Mouse (Mus musculus): ENCODE measurements around the gene Thoc3. TPM values are rescaled to one million over a fixed set of nuclear protein-coding genes. Genes with fewer than 3 reads are reported as not detected.
A peak's percentile ranks its signal among the peaks of the same experiment; 100 is the strongest.
"Not testable (repeated sequence)": the region's sequence is repeated elsewhere in the genome, so short reads cannot be mapped to it uniquely, and the experiment has no call there.

Thoc3 gene
- 90.2 and 91.4 TPM in 2 replicates for polyA plus RNA-seq (2015; fragmentation: Nextera tagmentation; extraction: Ambion mirVana)

- DNase-seq (ENCODE audit: low spot score): peak; percentile 91
Observed at GRCm38 (mm10) chr13:54468098-54469011, at the start of gene Thoc3. Gene Thoc3, minus strand, starts transcription at chr13:54468849.

- no peak for DNase-seq (ENCODE audit: low spot score)
Observed at GRCm38 (mm10) chr13:54505920-54506319, 37.3 kb upstream of the Thoc3 start.

DNA sequence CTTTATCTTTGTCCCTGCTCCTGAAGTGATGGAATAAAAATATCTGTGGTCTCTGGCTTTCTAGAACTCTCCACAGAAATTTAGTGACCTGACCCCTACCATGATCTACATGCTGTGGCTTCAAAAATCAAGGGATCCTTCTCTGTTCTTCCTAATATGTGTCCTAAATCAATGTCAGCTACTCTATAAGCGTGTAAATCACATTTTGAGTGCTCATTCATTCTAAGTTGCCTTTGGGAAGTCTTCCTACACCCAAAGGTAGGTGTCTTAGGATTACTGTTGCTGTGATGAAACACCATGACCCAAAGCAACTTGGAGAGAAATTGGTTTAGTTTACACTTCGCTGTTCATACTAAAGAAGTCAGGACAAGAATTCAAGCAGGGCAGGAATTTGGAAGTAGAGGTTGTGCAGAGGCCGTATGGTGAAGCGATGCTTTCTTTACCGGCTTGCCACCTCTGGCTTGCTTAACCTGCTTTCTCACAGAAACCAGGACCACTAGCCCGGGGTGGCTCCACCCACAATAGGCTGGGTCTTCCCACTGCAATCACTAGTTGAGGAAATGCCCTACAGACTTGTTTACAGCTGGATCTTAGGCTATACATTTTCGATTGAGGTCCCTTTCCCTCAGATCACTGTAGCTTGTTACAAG lies 36.1 kb upstream of the Thoc3 start:
- DNase-seq (ENCODE audit: low spot score): peak; percentile 12

DNA sequence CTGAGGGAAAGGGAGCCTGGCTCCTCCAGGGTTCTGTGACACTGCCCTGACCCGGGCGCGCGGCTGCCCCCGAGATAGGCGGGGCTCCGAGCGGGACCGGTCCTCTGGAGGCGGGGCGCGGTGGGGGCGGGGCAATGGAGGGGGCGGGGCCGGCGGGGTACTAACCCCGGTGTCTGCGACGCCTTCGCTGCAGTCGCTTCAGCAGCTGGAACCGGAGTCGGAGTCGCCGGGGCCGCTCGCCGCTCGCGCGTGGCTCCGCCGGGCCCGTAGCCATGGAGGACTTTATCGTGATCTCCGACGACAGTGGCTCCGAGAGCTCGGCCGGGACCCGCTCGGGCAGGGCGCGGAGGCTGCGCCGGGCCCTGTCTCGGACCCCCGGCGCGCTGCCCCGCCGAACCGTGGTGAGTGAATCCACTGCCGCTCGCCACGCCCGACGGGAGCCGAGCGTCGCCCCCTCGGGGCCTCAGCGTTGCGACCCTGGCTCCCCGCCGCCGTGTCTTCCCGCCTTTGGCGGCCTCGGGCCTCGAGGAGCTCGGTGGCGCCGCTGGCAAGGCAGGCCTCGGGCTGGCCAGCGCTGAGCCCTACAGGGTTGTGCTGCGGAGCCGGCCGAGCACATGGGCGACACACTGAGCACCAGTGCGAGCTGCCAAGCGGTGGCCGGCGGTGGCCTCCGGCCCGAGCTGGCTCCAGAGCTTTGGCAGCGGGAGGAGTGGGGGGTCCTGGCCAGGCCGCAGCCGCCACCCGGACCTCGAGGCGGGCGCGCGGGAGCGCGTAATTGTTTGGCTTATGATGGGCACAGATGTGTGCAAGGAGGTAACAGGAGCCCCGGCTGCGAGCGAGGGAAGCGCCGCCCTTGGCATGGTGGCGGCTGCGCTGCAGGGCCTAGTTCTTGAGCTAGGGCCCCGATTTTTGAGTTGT lies 35.2 kb upstream of the Thoc3 start, which contains the start of gene Simc1:
Gene Simc1 (plus strand): TSS at position 176 of the 918 bp plus-strand sequence.
- peak; percentile 73 for DNase-seq (ENCODE audit: low spot score)

- no peak for DNase-seq (ENCODE audit: low spot score)
Observed at GRCm38 (mm10) chr13:54503278-54503603, 34.6 kb upstream of the Thoc3 start.

DNA sequence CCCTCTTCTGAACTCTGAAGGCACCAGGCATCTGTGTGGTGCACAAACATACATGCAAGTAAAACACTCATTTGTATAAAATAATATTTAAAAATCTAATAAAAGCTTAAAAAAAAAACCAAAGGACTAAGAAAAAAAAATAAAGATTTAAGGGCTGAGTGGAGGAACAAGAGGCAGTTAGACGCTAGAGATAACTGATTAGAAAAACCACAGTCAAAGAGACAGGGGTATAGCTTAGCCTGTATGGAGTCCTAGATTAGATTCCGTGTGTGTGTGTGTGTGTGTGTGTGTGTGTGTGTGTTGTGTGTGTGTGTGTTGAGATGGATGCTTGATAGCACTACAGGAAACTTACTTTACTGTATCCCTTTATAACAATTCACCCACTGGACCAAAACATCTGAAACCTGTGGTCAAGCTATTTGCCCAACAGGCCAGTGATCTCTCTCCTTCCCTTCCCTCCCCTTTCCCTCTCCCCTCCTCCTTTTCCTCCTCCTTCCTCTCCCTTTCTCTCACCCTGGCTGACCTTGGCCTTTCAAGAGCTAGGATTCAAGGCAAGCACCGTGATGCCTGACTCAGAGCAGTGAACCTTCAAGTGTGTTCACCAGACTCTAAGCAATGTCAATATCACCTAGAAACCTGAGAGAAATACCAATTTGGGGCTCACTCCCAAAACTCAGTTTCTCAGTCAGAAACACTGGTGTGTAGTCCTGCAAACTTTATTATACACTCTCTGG lies 33.5 kb upstream of the Thoc3 start:
- no peak for DNase-seq (ENCODE audit: low spot score)

GRCm38 (mm10) chr13:54501352-54501751 lies 32.7 kb upstream of the Thoc3 start:
- no peak for DNase-seq (ENCODE audit: low spot score)

DNA sequence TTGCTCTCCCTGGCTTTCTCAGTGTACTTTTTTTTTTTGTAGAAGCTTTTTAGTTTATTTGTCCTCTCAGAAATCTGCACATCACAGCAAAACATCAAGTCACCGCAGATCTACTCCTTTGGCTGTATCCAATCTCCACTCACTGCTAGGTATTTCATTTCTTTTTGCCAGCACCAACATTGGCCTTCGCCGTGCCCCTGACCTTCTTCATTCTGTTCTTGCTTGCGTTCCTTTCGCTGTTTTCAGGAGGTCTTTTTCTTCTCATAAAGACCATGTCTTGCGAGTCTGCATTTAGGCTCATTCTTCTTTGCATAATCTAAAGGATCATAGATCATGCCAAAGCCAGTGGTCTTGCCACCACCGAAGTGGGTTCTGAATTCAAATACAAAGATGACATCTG lies 30.9 kb upstream of the Thoc3 start:
- not testable (repeated sequence) for DNase-seq (ENCODE audit: low spot score)

- DNase-seq (ENCODE audit: low spot score): no peak
Observed at GRCm38 (mm10) chr13:54491381-54491780, 22.7 kb upstream of the Thoc3 start.

DNA sequence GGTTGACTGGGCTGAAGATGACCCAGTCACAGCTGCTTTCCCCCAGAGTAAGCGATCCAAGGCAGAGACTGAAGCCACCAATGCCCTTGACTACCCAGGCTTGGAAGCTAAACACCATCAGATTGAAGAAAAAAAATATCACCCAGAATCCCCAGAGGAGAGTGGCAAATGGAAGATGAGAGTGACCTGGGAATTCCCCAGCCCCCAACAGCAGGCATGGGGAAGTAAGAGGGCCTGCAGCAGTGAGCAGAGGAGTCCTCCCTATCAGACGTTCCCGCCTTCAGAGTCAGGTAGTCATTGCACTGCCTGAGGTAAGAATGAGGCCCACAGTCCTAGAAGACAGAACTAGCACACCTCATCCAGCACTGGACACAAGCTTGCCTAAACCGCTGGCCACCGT lies 21.8 kb upstream of the Thoc3 start:
- DNase-seq (ENCODE audit: low spot score): no peak

- DNase-seq (ENCODE audit: low spot score): no peak
Observed at GRCm38 (mm10) chr13:54481498-54481897, 12.8 kb upstream of the Thoc3 start.

DNA sequence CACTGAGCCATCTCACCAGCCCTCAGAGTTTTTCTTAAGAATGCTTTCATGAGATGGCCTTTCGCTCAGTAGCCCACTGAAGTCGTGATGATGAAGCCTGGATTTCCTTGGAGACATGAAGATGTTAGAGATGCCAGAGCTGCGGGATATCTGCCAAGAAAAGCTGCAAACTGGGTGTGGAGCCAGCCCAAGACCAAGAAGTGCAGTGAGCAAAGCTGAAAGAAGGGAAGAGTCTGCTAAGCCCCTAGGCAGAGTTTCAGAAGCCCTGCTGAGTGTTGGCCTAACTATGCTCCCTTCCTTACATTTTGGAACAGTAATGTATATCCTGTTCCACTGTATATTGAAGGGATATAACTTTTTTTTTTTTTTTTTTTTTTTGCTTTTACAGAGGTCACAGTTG lies 10.6 kb upstream of the Thoc3 start:
- no peak for DNase-seq (ENCODE audit: low spot score)

- no peak for DNase-seq (ENCODE audit: low spot score)
Observed at GRCm38 (mm10) chr13:54475702-54476101, 7.1 kb upstream of the Thoc3 start.

GRCm38 (mm10) chr13:54474996-54475395 lies 6.3 kb upstream of the Thoc3 start:
- DNase-seq (ENCODE audit: low spot score): no peak

GRCm38 (mm10) chr13:54471967-54472366 lies 3.3 kb upstream of the Thoc3 start:
- no peak for DNase-seq (ENCODE audit: low spot score)

GRCm38 (mm10) chr13:54469012-54469354 lies 334 bp upstream of the Thoc3 start:
- no peak for DNase-seq (ENCODE audit: low spot score)

DNA sequence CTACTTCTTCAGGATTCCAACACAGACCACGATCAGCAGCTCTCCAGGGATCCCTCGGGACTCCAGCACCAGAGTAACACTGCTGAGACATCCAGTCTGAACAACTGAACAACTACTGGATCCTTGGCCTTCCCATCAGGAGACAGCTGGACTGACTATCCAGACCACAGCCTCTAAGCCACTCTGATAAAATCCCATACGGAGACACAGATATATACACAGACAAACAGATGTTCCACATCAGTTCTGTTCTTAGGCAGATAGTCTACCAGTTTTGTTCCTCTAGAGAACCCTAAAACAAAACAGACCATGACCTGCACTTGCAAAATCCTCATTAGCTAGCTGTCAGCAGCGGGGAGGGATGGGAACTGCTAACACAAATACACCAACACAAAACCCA lies 9.4 kb downstream of the Thoc3 start:
- no peak for DNase-seq (ENCODE audit: low spot score)

GRCm38 (mm10) chr13:54457062-54457461 lies 11.6 kb downstream of the Thoc3 start:
- peak; percentile 56 for DNase-seq (ENCODE audit: low spot score)

DNA sequence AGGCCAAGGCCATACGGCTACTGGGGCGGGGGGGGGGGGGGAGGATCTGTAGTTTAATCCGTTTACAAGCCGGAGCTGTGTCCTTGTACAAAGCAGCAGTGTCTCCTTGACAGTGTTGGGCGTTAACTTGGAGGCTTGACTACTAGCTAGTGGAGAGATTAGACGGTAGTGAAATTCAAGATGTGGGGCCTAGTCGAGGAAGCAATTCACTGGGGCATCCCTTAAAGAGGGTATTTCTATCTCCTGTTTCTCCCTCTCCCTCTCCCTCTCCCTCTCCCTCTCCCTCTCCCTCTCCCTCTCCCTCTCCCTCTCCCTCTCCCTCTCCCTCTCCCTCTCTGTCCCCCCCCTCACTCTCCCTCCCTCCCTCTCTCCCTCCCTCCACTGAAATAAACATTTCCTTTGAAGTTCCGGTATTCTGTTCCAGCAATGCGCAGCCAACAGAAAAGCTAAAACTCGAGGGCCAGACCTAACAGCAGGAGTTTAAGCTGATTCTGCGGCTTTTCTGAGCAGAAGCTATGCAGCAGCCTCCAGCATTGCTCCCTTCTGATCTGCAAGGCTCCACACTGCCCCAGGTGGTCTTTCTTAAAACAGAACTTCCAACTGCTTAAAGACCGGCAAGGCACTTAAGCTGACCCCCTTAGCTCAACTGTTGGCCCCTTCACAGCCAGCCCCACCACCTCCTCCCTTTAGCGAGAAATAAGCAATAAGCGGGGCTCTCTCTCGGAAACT lies 21.0 kb downstream of the Thoc3 start:
- peak; percentile 56 for DNase-seq (ENCODE audit: low spot score)
